Mouse (Mus musculus): ENCODE data around the gene Tmprss12. TPM values are rescaled to one million over a fixed set of nuclear protein-coding genes. Genes with fewer than 3 reads are reported as not detected.
"Not testable (repeated sequence)": the region's sequence is repeated elsewhere in the genome, so short reads cannot be mapped to it uniquely, and the experiment has no call there.

Gene Tmprss12
- polyA plus RNA-seq, 1 experiment = not detected

DNA sequence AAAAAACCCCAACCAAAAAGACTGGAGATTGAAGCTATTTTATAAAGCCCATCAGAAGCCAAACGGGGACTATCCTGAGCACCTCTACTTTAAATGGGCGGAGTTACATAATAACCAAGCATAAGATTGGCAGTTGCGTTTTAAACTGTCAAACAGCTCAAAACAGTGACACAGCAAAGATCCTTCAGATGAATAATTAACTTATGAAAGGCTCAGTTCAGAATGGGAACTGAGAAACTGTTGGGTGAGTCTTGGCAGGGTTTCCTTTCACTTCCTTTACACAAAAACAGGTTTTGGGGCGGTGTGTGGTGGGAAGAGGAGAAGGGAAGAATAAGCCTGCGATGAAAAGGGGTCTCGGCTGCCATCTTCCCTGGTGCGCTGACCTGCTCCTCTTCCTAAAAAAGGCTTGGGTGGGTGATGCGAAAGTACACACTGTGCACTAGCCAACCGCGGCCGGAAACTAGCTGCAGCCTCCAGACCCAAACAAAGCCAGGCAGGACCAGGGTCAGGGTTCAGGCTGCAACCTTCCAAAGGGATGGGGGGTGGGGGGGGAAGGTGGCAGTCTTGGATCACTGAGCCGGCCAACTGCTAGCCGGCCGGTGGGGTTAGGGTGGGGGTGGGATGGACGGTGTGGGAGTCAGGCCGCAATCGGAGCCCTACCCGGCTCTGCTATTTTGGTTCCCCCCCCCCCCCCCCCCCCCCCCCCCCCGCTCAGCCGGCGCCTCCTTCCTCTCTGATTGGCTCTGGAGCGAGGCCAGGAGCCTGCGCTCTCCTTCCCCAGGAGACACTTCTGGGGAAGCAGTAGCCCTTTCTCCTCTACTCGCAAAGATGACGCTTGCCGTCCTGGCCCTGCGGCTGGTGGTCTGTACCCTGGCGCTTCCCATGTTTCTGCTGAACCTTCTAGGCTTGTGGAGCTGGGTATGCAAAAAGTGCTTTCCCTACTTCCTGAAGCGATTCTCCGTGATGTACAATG, 23.7 kb downstream of the Tmprss12 start, which contains the start of gene Mettl7a1:
Gene Mettl7a1, plus strand, starts transcription at position 122 of the 973 bp plus-strand sequence.
- H3K27me3 ChIP-seq (ENCODE audit: control insufficient read depth, insufficient read depth, low read length) = no peaks in the 10 kb centered on the region
- H3K4me3 ChIP-seq (replicated peaks; ENCODE audit: insufficient read depth, low read depth, low read length) = peak within 1 kb of the TSS; percentile 93
- no peaks in the 10 kb centered on the region; the same call in none of the 2 replicates for H3K4me1 ChIP-seq (ENCODE audit: control insufficient read depth, insufficient read depth, low read length)
- TF ChIP-seq CTCF (IDR thresholded peaks at IDR 0.05; ENCODE audit: borderline replicate concordance, insufficient read depth, low read depth, low read length) (no peak), POLR2A (IDR thresholded peaks at IDR 0.05; ENCODE audit: borderline replicate concordance, insufficient read depth, low read length) (peak; percentile 89; the same call in 1 of the 2 replicates)
- peak; percentile 89 for DNase-seq
- 1% methylated on average over 23 of the region's 30 CpGs for WGBS
- peak within 1 kb of the TSS; percentile 97 for H3K27ac ChIP-seq (ENCODE audit: insufficient read depth, low read length)

DNA sequence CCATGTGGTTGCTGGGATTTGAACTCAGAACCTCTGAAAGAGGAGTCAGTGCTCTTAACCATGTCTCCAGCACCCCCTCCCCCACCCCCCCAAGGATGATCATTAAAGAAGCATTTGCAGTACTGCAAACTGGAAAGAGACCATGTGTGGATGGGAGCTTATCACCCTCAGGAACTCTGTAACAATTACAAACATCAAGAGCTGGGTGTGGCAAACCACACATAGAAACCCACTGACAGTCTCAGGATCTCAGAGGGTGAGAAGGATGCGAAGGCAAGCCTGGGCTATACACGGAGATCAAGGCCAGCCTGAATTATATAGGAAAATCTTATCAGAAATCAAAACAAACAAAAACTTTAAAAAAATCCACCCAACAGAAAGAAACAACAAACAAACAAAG, 25.6 kb downstream of the Tmprss12 start:
- no peak for TF ChIP-seq POLR2A (IDR thresholded peaks at IDR 0.05; ENCODE audit: borderline replicate concordance, insufficient read depth, low read length)
- TF ChIP-seq CTCF (IDR thresholded peaks at IDR 0.05; ENCODE audit: borderline replicate concordance, insufficient read depth, low read depth, low read length) = no peak
- H3K27ac ChIP-seq (ENCODE audit: insufficient read depth, low read length) = no peak overlapping the region
- WGBS = 83% methylated on average over 2 of the region's 2 CpGs
- H3K4me3 ChIP-seq (replicated peaks; ENCODE audit: insufficient read depth, low read depth, low read length) = no peak overlapping the region
- no peaks in the 10 kb centered on the region; the same call in none of the 2 replicates for H3K4me1 ChIP-seq (ENCODE audit: control insufficient read depth, insufficient read depth, low read length)
- no peak for DNase-seq
- H3K27me3 ChIP-seq (ENCODE audit: control insufficient read depth, insufficient read depth, low read length) = no peaks in the 10 kb centered on the region

DNA sequence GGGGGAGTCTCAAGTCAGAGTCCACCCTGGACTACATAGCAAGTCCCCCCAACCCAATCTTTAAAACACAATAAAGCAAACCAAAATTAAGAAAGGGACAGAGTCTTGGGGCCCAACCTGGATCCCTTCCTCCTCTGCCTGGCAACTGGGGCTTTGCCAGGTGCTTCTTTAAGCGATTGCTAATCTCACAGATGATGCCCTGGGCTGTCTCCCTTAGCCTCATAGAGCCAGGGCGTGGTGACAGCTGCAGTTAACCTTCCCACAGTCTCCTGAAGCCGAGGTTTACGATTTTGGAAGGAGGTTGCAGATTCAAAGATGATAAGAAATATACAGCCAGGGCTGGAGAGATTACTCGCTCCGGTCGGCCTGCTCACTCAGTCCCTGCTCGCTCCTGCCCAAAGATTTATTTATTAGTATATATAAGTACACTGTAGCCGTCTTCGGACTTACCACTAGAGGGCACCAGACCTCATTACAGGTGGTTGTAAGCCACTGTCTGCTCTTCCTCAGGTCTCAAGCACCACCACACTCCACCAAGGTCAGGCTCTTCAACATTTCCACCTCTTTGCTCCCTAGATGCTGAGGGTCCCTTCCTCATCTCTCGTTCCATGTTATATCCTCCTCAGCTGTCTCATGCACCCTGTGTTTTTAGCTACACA, 26.9 kb downstream of the Tmprss12 start:
- 35% methylated on average over 11 of the region's 11 CpGs for WGBS

DNA sequence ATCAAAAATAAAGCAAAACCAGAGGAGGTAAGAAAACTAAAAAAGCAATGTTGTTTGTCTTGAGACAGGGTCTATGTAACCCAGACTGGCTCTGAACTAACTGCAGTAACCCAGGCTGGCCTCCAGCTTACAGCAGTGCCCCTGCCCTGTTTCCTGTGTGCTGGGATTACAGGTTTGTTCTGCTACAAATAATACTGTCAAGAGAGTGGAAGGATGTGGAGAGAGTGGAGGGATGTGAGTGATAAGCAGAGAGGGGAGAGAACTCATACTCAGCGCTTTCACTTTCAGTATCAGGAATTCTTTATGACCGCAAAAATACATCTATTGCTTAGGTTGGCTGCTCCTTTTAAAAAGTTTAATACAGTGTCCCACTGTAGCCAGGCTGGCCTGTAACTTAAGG, 31.7 kb downstream of the Tmprss12 start:
- TF ChIP-seq CTCF (IDR thresholded peaks at IDR 0.05; ENCODE audit: borderline replicate concordance, insufficient read depth, low read depth, low read length) (no peak), POLR2A (IDR thresholded peaks at IDR 0.05; ENCODE audit: borderline replicate concordance, insufficient read depth, low read length) (no peak)
- Histone ChIP-seq H3K4me3 (replicated peaks; ENCODE audit: insufficient read depth, low read depth, low read length) (no peak overlapping the region), H3K27me3 (ENCODE audit: control insufficient read depth, insufficient read depth, low read length) (no peaks in the 10 kb centered on the region), H3K4me1 (ENCODE audit: control insufficient read depth, insufficient read depth, low read length) (no peaks in the 10 kb centered on the region), H3K27ac (ENCODE audit: insufficient read depth, low read length) (no peak overlapping the region)
- 99% methylated on average over 2 of the region's 2 CpGs for WGBS
- no peak for DNase-seq

More for the DNA sequence above, 26.9 kb downstream of the Tmprss12 start:
- H3K4me3 ChIP-seq (replicated peaks; ENCODE audit: insufficient read depth, low read depth, low read length); H3K27ac ChIP-seq (ENCODE audit: insufficient read depth, low read length); H3K27me3 ChIP-seq (ENCODE audit: control insufficient read depth, insufficient read depth, low read length); H3K4me1 ChIP-seq (ENCODE audit: control insufficient read depth, insufficient read depth, low read length): not testable (repeated sequence)
- peak; percentile 44 to 50 for DNase-seq
- TF ChIP-seq CTCF (IDR thresholded peaks at IDR 0.05; ENCODE audit: borderline replicate concordance, insufficient read depth, low read depth, low read length) = peak; percentile 47; the same call in 1 of the 2 replicates

DNA sequence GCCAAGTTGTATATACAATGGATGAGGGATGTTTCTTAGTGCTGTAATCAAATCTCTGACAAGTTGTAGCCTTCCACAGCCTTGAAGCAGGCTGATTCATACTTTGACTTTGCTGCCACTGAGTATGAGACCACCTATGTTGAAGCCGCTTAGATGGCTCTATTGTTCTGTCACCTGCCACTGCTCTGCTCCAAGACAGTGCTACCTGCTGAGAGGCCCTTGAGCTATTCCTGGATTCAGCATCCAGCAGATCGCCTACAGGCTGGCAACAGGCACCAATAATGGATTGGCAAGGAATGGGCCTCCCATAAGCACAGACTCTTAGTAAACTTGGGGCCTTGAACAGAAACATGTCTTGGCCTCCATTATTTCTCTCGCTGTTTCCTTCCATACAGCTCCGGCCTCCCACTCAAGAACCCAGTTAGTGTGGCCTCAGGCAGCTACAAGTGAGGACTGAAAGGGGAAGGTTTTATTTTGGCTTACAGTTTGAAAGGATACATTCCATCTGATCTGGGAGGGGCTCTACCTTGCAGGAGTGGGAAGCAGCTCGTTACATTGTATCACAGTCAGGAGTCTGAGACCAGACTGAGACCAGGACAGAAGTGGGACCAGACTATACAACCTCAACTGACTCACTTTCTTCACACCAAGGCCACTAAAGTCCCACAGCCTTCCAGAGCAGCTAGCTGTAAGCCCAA, 34.0 kb downstream of the Tmprss12 start:
- H3K27me3 ChIP-seq (ENCODE audit: control insufficient read depth, insufficient read depth, low read length) = no peaks in the 10 kb centered on the region
- no peak overlapping the region for H3K4me3 ChIP-seq (replicated peaks; ENCODE audit: insufficient read depth, low read depth, low read length)
- no peak for DNase-seq
- TF ChIP-seq CTCF (IDR thresholded peaks at IDR 0.05; ENCODE audit: borderline replicate concordance, insufficient read depth, low read depth, low read length) = no peak
- TF ChIP-seq POLR2A (IDR thresholded peaks at IDR 0.05; ENCODE audit: borderline replicate concordance, insufficient read depth, low read length) = no peak
- H3K4me1 ChIP-seq (ENCODE audit: control insufficient read depth, insufficient read depth, low read length) = no peaks in the 10 kb centered on the region; the same call in 1 of the 2 replicates
- H3K27ac ChIP-seq (ENCODE audit: insufficient read depth, low read length) = no peak overlapping the region
- WGBS = 71% methylated on average over 5 of the region's 5 CpGs

DNA sequence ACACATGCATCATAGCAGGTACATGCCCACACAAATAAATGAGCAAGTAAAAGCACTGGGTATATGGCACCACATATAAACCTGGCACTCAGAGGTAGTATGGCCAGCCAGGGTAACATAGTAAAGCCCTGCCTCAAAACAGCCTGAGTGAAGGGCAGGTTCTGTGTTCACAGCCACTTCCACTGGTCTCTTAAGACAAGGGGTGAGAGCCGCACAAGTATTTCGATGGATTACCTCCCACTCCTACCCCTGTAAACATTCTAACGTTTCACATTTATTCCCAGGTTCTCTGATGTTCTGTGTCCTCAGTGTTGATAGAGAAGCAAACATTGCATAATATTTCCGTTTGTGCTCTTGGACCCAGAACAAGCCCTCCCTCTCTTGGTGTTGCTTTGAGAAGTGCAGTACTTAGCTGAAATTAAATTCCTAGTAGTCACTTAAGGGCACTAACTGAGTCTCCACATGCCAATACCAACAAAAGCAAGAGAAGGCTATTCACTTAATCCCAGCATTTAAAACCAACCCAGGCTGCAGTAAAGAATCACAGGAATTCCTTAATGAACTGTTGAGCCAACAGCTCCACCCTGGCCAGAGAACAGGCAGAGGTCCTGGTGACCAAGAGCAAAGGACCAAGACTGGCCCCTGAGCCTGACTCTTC, 37.5 kb downstream of the Tmprss12 start:
- DNase-seq; H3K27me3 ChIP-seq (ENCODE audit: control insufficient read depth, insufficient read depth, low read length); H3K27ac ChIP-seq (ENCODE audit: insufficient read depth, low read length); H3K4me3 ChIP-seq (replicated peaks; ENCODE audit: insufficient read depth, low read depth, low read length): not testable (repeated sequence)
- H3K4me1 ChIP-seq (ENCODE audit: control insufficient read depth, insufficient read depth, low read length) = peaks cover 10% of the 10 kb centered on the region
- WGBS = 81% methylated on average over 4 of the region's 4 CpGs

DNA sequence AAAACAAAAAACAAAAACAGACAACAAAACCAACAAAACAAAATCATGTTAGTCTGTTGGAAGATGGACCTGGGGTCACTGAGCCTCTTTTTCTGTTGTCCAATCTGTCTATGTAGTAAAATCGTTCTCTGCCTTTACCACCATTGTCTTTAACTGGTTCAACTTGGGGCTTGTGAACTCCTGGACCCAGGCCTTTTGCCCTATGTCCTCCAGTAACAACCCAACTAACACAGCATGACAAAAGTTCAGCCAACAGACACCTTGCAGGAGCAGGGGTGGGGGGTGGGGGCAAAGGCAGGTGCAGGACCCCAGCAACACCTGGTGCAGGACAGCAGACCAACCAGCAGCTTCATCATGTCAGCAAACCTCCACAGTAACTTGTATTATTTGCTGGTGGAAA, 39.2 kb downstream of the Tmprss12 start:
- TF ChIP-seq CTCF (IDR thresholded peaks at IDR 0.05; ENCODE audit: borderline replicate concordance, insufficient read depth, low read depth, low read length) = no peak
- TF ChIP-seq POLR2A (IDR thresholded peaks at IDR 0.05; ENCODE audit: borderline replicate concordance, insufficient read depth, low read length) = no peak
- Histone ChIP-seq H3K27me3 (ENCODE audit: control insufficient read depth, insufficient read depth, low read length) (no peaks in the 10 kb centered on the region), H3K4me3 (replicated peaks; ENCODE audit: insufficient read depth, low read depth, low read length) (no peak overlapping the region), H3K27ac (ENCODE audit: insufficient read depth, low read length) (no peak overlapping the region), H3K4me1 (ENCODE audit: control insufficient read depth, insufficient read depth, low read length) (peaks cover 10% of the 10 kb centered on the region)
- 93% methylated on average over 1 of the region's 1 CpGs for WGBS
- no peak for DNase-seq
